Mouse (Mus musculus) gastrocnemius, postnatal 4 days (tissue): ENCODE measurements around the gene Ang. TPM values are rescaled to one million over a fixed set of nuclear protein-coding genes. Genes with fewer than 3 reads are reported as not detected.

ENCODE experiments used
- DNase-seq, 2 experiments: peaks; one replicate each; pipeline ENCODE4 v3.0.0; 2021 to 2022; ENCODE audit warnings: low spot score in 2 of 2, mixed read lengths in 2 of 2
- total RNA-seq, 2 experiments: library from RNA; stranded (reverse); gene quantifications; 2 replicates each; pipeline ENCODE4 v1.2.3; 2021

The Ang gene
- total RNA-seq, 2 experiments from 2014 or later = 7.7 to 8.9 TPM

DNA sequence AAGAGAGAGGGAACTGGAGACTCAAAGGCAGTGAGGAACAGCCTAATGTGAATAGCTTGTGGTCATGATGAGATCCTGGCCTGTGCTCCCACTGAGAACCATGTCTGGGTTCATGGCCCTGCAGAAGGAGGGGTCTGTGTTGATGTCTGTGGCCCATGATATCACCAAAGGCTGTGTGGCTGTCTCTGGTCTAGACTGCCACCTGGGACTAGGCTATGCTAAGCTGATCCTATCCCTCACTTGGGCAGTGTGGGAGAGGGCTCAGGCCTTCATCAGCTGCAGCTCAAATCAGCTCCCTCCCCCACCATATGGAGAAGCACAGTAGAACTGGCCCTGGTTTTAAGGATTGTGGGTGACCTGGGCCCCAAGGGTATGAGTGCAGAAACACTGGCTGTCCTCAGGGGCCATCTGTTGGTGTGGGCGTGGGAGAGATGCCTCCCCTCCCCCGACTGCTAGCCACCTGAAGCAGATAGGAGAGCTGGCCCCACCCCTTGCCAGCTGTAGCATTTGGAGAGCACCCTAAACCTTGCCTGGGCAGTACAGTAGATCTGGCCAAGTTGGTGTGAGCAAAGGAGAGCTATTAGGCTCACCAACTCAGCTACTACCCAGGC lies 36.8 kb downstream of the Ang start:
- DNase-seq = no peak

- DNase-seq = no peak
Observed at GRCm38 (mm10) chr14:51128775-51129623, 38.0 kb downstream of the Ang start.

DNA sequence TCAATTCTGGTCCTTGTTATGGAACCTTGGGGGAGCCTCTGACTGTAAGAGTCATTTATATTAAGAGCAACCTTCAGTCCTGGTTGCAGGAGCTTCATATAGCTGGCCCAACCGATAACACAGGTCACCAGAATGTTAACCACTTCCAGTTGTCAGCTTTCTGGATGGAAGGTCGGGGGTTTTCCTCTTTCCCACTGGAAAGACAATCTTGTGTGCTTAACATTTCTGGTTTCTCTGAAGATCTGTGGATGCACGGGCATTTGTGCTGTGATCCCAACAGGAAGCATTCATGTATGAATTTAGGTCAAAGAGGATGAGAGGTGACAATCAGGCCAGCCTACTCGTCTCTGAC lies 38.6 kb downstream of the Ang start:
- DNase-seq = no peak

DNA sequence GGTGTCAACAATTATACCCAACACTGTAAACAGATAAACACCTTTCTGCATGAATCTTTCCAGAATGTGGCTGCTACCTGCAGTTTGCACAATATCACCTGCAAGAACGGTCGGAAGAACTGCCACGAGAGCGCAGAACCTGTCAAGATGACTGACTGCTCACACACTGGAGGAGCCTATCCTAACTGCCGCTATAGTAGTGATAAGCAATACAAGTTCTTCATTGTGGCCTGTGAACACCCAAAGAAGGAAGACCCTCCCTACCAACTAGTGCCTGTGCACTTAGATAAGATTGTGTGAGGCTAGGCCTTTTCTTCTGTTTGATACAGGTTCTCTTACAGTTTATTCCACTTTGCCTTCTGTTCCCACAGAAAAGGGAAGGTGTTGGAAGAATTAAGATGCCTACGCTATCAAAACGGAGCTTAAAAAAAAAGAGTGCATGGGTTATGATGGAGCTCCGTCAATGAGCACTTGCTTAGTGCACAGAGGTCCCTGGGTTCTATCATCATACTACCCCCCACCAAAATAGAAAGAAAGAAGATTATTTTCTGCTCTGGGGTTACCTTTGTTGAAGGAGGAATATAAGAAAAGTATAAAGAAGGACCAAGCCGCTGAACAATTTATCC lies 39.5 kb downstream of the Ang start:
- DNase-seq = no peak

DNA sequence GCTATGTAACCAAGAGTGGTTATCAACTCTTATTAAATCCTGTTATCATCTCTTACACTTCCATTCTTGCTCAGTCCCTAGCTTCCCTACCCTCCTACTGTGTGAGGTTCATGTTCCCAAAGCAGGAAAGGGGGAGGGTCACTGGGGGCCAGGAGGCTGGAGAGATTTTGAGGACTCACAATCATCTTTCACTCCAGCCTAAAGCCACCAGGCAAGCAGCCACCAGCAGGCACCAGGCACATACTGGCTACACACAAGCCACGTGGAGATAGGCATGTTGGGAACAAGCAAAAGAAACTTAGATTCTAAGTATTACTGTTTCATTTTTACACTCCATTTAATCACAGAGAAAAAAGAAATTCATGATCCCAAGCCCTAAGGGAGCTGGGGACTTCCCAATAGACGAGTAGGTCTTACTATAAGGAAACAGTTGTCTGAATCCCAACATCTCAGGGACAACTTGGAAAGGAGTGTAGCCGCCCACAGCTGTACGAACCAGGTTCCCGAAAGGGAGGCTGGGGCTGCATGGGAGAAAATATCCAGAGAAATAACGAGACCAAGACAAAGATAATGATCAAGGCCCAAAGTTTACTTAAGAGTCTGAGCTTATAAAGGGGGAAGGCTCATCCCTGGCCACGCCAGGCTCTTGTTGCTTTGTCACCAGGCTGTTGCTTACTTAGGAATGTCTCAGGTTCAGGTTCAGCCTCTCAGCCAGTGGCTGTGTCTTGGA lies 40.3 kb downstream of the Ang start:
- DNase-seq = no peak

DNA sequence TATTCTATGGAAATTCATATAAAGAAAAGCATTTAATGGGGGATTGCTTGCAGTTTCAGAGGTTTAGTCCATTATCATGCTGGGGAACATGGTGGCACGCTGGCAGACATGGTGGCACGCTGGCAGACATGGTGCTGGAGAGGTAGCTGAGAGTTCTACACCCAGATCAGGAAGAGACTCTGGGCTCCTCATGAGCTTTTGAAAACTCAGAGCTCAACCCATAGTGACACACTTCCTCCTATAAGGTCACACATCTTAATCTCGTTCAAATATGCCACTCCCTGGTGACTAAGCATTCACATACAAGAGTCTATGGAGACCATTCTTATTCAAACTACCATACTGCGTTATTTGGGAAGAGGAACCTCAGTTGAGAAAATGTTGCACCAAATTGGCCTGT lies 41.4 kb downstream of the Ang start:
- DNase-seq = no peak

GRCm38 (mm10) chr14:51140342-51140741 lies 49.4 kb downstream of the Ang start:
- no peak for DNase-seq

GRCm38 (mm10) chr14:51142119-51142518 lies 51.2 kb downstream of the Ang start:
- no peak for DNase-seq

DNA sequence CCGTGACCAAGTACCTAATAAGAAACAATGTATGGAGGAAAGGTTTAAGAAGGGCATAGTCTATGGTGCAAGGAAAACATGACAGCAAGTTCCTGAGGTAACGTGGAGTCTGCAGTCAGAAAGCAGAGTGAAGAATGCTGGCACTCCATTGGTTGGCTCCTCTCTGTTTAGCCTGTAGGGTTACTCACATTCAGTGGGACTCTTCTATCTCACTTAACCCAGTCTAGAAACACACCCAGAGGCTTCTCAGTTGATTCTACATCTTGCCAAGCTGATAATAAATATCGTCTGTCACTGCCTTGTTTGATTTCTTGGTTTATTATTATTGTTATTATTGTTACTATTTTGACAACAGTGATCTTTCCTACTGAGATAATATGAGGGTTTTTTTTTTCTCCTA lies 51.6 kb downstream of the Ang start:
- no peak for DNase-seq

DNA sequence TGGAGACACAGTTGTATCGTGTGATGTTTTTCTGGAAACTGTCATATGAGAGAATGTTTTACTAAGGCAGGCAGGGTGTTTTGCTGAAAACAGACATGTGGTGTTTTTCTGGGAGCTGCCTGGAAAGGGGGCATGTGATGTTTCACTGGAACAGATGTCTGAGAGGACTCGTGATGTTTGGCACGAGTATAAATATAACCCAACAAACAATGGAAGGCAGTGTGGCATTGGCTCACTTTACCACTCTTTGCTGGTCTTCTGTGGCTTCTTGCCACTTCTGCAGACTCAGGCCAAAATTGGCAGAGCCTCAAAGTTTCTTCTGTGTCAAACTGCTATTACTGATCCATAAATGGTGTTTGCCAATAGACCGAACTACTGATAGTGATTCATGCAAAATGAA lies 52.3 kb downstream of the Ang start:
- no peak for DNase-seq

DNA sequence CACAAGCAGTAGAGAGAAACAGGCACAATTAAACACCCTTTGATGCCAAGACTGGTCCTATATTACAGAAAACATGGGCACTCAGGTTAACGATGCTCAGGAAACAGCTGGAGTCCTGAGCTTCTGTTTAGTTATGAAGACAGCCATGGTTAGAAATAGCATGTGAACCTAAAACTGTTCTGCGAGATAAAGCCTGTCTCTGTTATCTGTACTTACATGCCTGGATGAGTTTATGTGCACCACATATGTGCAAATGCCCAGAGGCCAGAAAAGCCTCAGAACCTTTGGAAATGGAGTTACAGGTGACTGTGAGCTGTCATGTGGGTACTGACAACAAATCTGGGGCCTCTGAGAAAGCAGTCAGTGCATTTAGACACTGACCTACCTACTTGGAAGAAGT lies 53.0 kb downstream of the Ang start:
- DNase-seq = no peak

DNA sequence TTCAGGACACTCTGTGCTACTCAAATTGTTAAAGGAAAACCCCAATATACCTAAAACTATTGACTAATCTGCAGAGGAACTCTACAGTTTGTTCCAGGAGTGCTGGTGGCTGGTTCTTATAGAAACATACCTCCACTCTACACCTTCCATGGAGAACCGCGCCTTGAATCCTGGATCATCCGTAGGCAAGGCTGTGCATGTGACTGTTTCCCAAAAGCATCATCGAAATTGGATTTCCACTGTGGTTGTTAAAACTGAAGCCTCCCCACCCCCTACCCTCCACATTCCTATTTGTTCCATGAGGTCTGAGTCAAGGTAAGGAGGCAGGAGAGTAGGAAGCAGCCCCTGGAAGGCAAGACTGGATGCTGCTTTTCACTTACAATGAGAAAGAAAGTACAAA lies 53.5 kb downstream of the Ang start:
- DNase-seq = no peak

- DNase-seq = no peak
Observed at GRCm38 (mm10) chr14:51145521-51145920, 54.6 kb downstream of the Ang start.

- DNase-seq = no peak
Observed at GRCm38 (mm10) chr14:51146685-51147084, 55.7 kb downstream of the Ang start, which contains the start of gene Rnase1. TSS of gene Rnase1 (minus strand) at chr14:51146785.

DNA sequence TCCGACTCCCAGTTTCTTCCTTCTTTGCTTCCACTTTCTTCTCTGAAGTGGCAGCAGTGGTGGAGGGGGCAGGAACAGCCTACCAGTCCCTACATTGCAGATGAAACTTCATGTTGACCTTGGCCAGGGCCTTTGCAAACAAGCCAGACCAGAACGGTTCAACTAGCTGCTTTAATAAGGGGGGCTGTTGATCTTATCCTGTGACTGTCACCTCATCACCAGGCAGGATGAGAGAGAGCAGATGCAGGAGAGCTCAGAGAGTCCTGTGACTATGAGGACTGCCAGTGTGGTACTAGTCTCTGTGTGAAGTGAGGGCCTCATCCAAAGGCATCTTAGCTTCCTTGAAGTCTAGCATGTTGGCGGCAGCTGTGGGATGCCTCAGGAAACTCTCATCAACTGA lies 57.1 kb downstream of the Ang start:
- DNase-seq = no peak

DNA sequence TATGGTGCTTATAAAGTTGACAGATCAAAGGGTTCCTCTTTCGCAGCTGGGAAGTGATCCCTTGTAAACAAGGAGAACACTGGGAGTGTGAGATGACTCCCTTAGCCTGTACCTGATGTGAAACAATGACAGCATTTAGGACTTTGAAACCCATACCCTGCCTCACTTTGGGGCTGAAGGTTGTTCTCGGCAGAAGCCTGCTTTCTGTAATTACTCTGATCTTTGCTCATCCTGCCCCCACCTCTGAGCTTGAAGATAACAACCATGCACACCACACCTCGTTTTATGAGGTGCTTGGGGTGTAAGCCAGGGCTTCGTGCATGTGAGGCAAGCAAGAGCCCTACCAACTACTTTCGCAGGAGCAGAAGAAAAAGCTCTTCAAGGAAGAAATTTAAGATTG lies 58.2 kb downstream of the Ang start:
- no peak for DNase-seq

DNA sequence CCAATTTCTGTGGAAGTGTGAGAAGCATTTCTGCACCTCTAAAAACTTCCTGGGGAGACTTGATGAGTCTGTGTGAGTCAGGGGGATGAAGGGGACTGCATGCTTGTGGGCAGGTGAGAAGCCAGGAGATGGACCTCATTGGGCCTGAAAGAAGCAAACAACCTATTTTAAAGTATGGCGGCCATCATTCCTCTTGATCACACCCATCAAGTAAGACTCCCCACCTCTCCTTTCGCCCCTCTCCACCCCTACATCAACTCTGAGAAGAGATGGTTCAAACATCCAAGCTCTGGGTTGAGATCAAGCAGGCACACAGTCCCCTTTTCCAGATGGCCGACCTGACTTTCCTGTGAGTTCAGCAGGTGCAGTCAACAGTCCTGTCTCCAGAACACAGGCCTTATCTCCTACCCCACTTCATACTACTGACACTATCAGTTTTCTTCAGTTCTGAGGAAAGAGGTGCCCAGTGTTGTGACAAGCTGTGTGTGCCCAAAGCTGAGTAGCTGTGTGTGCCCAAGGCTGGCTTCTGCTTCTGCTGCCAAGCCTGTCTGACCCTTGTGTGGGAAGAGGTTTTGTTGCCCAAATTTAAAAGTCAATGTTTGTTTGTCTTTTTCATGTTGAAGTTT lies 59.4 kb downstream of the Ang start:
- no peak for DNase-seq
